Mouse (Mus musculus) left cerebral cortex, postnatal 10 days (tissue): ENCODE data around the gene Shisal2b. TPM values are rescaled to one million over a fixed set of nuclear protein-coding genes. Genes with fewer than 3 reads are reported as not detected.

Experiments
- DNase-seq, 2 experiments: peaks; one replicate each; pipeline ENCODE4 v3.0.0; 2021 to 2022; ENCODE audit warnings: low spot score in 2 of 2, mixed read lengths in 1 of 2; ENCODE audit errors: extremely low spot score in 1 of 2
- intact Hi-C: fragments of 180-260 bp; cut with DNase I; formaldehyde crosslinking; loops from one replicate; pipeline ENCODE4 v1.15.1; 2025
- total RNA-seq, 2 experiments: library from RNA; stranded (reverse); gene quantifications; 2 replicates each; pipeline ENCODE4 v1.2.3; 2021

Gene Shisal2b
- total RNA-seq, 2 experiments from 2014 or later: 1.1 to 1.3 TPM

- intact Hi-C loops: no loop called here
- DNase-seq: no peak
Measured at GRCm38 (mm10) chr13:104821192-104821591, 42.5 kb downstream of the Shisal2b start.

- intact Hi-C loops: loop anchor here (2.0 to 10.0 kb wide), 2 partner anchors 237 to 559 kb away; partner anchors contain the start of gene Rgs7bp
- no peak for DNase-seq
Measured at GRCm38 (mm10) chr13:104817696-104818095, 46.0 kb downstream of the Shisal2b start.

- intact Hi-C loops: loop anchor here (2.0 to 10.0 kb wide), 2 partner anchors 238 to 560 kb away; partner anchors contain the start of gene Rgs7bp
- peak; percentile 65 to 81 for DNase-seq
Measured at GRCm38 (mm10) chr13:104816635-104817571, 46.8 kb downstream of the Shisal2b start, which contains the start of gene Cwc27. TSS of gene Cwc27 (minus strand) at chr13:104817142.

- DNase-seq: no peak
- intact Hi-C loops: loop anchor here (2.0 to 10.0 kb wide), 2 partner anchors 239 to 561 kb away; partner anchors contain the start of gene Rgs7bp
Measured at GRCm38 (mm10) chr13:104816270-104816634, 47.4 kb downstream of the Shisal2b start.

- intact Hi-C loops: loop anchor here (2.0 kb wide), 1 partner anchor 131 kb away; no protein-coding TSS in a partner anchor
- peak in 1 of 2 experiments; percentile 40 for DNase-seq
Measured at GRCm38 (mm10) chr13:104805681-104806080, 58.0 kb downstream of the Shisal2b start.

GRCm38 (mm10) chr13:104799566-104800182 lies 64.0 kb downstream of the Shisal2b start:
- intact Hi-C loops: no loop called here
- DNase-seq: no peak

- intact Hi-C loops: no loop called here
- DNase-seq: no peak
Measured at GRCm38 (mm10) chr13:104799067-104799466, 64.6 kb downstream of the Shisal2b start.

Other genes with a start within 250 kb of the Shisal2b start
- 10 to 100 TPM; 13.0 to 13.6 TPM for gene Srek1ip1, start 71.4 kb downstream of the Shisal2b start, total RNA-seq
- 10 to 100 TPM; 18.4 to 18.6 TPM for gene Cwc27, start 46.8 kb downstream of the Shisal2b start, total RNA-seq
- gene Rgs7bp, start 191.0 kb upstream of the Shisal2b start, total RNA-seq: 100 to 1,000 TPM; 100 to 101 TPM
- not detected for gene 4933425L06Rik, start 218.2 kb upstream of the Shisal2b start, total RNA-seq